Mouse (Mus musculus) kidney, postnatal 0 days (tissue): Measurements from ENCODE around the gene Stim1. TPM values are rescaled to one million over a fixed set of nuclear protein-coding genes. Genes with fewer than 3 reads are reported as not detected.
A peak's percentile ranks its signal among the peaks of the same experiment; 100 is the strongest.

ENCODE experiments used
- ATAC-seq: fragments of 200-750 bp; cut with Nextera tagmentation; replicated peaks from 2 replicates; pipeline ENCODE4 v1.8.0; 2017; ENCODE audit warnings: low read depth, moderate number of reproducible peaks, moderate TSS enrichment, moderate library complexity; ENCODE audit not compliant: low FRiP score
- DNase-seq: peaks from one replicate; pipeline ENCODE4 v3.0.0-alpha.2; 2016; ENCODE audit warnings: low spot score
- H3K27ac ChIP-seq: fragments of 300-500 bp; sonication (generic); 2 replicates; pipeline ENCODE4 v1.5.1; 2014; ENCODE audit warnings: mild to moderate bottlenecking
- H3K27me3 ChIP-seq: fragments of 300-500 bp; sonication (generic); 2 replicates; pipeline ENCODE4 v1.6.1; 2014; ENCODE audit warnings: low read length, mixed read lengths; ENCODE audit not compliant: insufficient read depth
- H3K36me3 ChIP-seq: fragments of 300-500 bp; sonication (generic); 2 replicates; pipeline ENCODE4 v1.6.1; 2014; ENCODE audit warnings: low read length, mixed read lengths; ENCODE audit not compliant: insufficient read depth
- H3K4me1 ChIP-seq: fragments of 300-500 bp; sonication (generic); replicated peaks from 2 replicates; pipeline ENCODE4 v1.6.1; 2014; ENCODE audit warnings: antibody characterized with exemption, low read length, mixed read lengths; ENCODE audit not compliant: insufficient read depth
- H3K4me2 ChIP-seq: fragments of 300-500 bp; sonication (generic); 2 replicates; pipeline ENCODE4 v1.6.1; 2014; ENCODE audit warnings: mild to moderate bottlenecking, low read length, moderate library complexity, mixed read lengths
- H3K4me3 ChIP-seq: fragments of 300-500 bp; sonication (generic); replicated peaks from 2 replicates; pipeline ENCODE4 v1.5.1; 2014; ENCODE audit warnings: low read depth, low read length
- H3K9ac ChIP-seq: fragments of 300-500 bp; sonication (generic); 2 replicates; pipeline ENCODE4 v1.6.1; 2014; ENCODE audit warnings: low read depth, low read length
- H3K9me3 ChIP-seq: fragments of 300-500 bp; sonication (generic); replicated peaks from 2 replicates; pipeline ENCODE4 v1.6.1; 2016; ENCODE audit warnings: low read length, inconsistent platforms, mixed read lengths
- CTCF ChIP-seq: IDR thresholded peaks from 2 replicates; pipeline ENCODE4 v1.5.1; 2016; ENCODE audit warnings: antibody characterized with exemption, low read depth, mild to moderate bottlenecking, moderate library complexity
- WGBS: fragments of 180-500 bp; shearing (Covaris S2); extraction: QIAGEN DNeasy Blood & Tissue Kit; methylation state at CpG from one replicate; pipeline ENCODE4 v1.1.7; 2014; 5-methylcytosine and 5-hydroxymethylcytosine counted together
- polyA plus RNA-seq: library from polyadenylated mRNA; unstranded; fragments of >200 nt; fragmentation: Nextera tagmentation; extraction: Ambion mirVana; gene quantifications from 2 replicates; pipeline ENCODE4 v1.2.1, GENCODE M21; 2015

Stim1 gene
- polyA plus RNA-seq, 1 experiment from 2014 or later, result 9.7 TPM

- no peak overlapping the region for H3K27ac ChIP-seq
- no peak for DNase-seq
- WGBS, result 16% methylated on average over 1 of the region's 1 CpGs
These were observed 85.8 kb downstream of the Stim1 start for GRCm38 (mm10) chr7:102353420-102353819.

GRCm38 (mm10) chr7:102358124-102358523, 90.5 kb downstream of the Stim1 start:
- no peak overlapping the region for H3K9ac ChIP-seq

More at GRCm38 (mm10) chr7:102353420-102353819, 85.8 kb downstream of the Stim1 start:
- TF ChIP-seq CTCF, result no peak
- no peak for ATAC-seq
- Histone ChIP-seq H3K36me3 (no peaks in the 10 kb centered on the region), H3K9me3 (no peaks in the 10 kb centered on the region), H3K27me3 (no peaks in the 10 kb centered on the region), H3K4me3 (no peak overlapping the region), H3K4me1 (no peaks in the 10 kb centered on the region), H3K4me2 (no peak overlapping the region), H3K9ac (no peak overlapping the region)

GRCm38 (mm10) chr7:102361297-102361696, 93.7 kb downstream of the Stim1 start:
- 36% methylated on average over 2 of the region's 2 CpGs for WGBS
- Histone ChIP-seq H3K9ac (no peak overlapping the region), H3K27ac (no peak overlapping the region), H3K36me3 (no peaks in the 10 kb centered on the region), H3K9me3 (no peaks in the 10 kb centered on the region), H3K27me3 (no peaks in the 10 kb centered on the region), H3K4me2 (no peak overlapping the region), H3K4me1 (no peaks in the 10 kb centered on the region), H3K4me3 (no peak overlapping the region)
- no peak for DNase-seq
- ATAC-seq, result no peak
- no peak for TF ChIP-seq CTCF

More at GRCm38 (mm10) chr7:102358124-102358523, 90.5 kb downstream of the Stim1 start:
- H3K27ac ChIP-seq, result no peak overlapping the region
- H3K4me1 ChIP-seq, result no peaks in the 10 kb centered on the region
- no peak for TF ChIP-seq CTCF
- no peaks in the 10 kb centered on the region for H3K9me3 ChIP-seq
- no peaks in the 10 kb centered on the region for H3K36me3 ChIP-seq
- DNase-seq (no peak), ATAC-seq (no peak)
- no peak overlapping the region for H3K4me2 ChIP-seq
- H3K27me3 ChIP-seq, result no peaks in the 10 kb centered on the region
- WGBS, result 95% methylated on average over 3 of the region's 3 CpGs
- H3K4me3 ChIP-seq, result no peak overlapping the region

- no peak for TF ChIP-seq CTCF
- Histone ChIP-seq H3K9ac (no peak overlapping the region), H3K36me3 (no peaks in the 10 kb centered on the region), H3K4me1 (no peaks in the 10 kb centered on the region), H3K27me3 (no peaks in the 10 kb centered on the region), H3K4me2 (no peak overlapping the region), H3K9me3 (no peaks in the 10 kb centered on the region), H3K4me3 (no peak overlapping the region), H3K27ac (no peak overlapping the region)
- ATAC-seq (no peak), DNase-seq (no peak)
- WGBS, result 90% methylated on average over 1 of the region's 1 CpGs
These were observed 96.2 kb downstream of the Stim1 start for GRCm38 (mm10) chr7:102363853-102364252.

GRCm38 (mm10) chr7:102369661-102370060, 102.1 kb downstream of the Stim1 start:
- DNase-seq (peak; percentile 65), ATAC-seq (no peak)
- peak; percentile 52; the same call in 1 of the 2 replicates for TF ChIP-seq CTCF
- Histone ChIP-seq H3K27me3 (no peaks in the 10 kb centered on the region), H3K4me3 (no peak overlapping the region), H3K9ac (no peak overlapping the region), H3K27ac (no peak overlapping the region), H3K9me3 (no peaks in the 10 kb centered on the region), H3K36me3 (no peaks in the 10 kb centered on the region), H3K4me2 (no peak overlapping the region), H3K4me1 (no peaks in the 10 kb centered on the region)
- 24% methylated on average over 4 of the region's 4 CpGs for WGBS

- DNase-seq, result no peak
- 70% methylated on average over 5 of the region's 5 CpGs for WGBS
These were observed 102.9 kb downstream of the Stim1 start for GRCm38 (mm10) chr7:102370526-102370925.

More at GRCm38 (mm10) chr7:102370526-102370925, 102.9 kb downstream of the Stim1 start:
- H3K4me3 ChIP-seq, result no peak overlapping the region
- no peak overlapping the region for H3K4me2 ChIP-seq
- H3K36me3 ChIP-seq, result no peaks in the 10 kb centered on the region
- no peaks in the 10 kb centered on the region for H3K9me3 ChIP-seq
- no peak overlapping the region for H3K9ac ChIP-seq
- no peaks in the 10 kb centered on the region for H3K27me3 ChIP-seq
- no peak for ATAC-seq
- no peak overlapping the region for H3K27ac ChIP-seq
- TF ChIP-seq CTCF, result no peak
- H3K4me1 ChIP-seq, result no peaks in the 10 kb centered on the region
